Mouse (Mus musculus) urinary bladder, postnatal 4 days (tissue): ENCODE measurements around the gene Edrf1.
"Not testable (repeated sequence)": the region's sequence is repeated elsewhere in the genome, so short reads cannot be mapped to it uniquely, and the experiment has no call there.

Source experiments
- DNase-seq, 2 experiments: peaks; one replicate each; pipeline ENCODE4 v3.0.0; 2021 to 2022; ENCODE audit warnings: low spot score in 2 of 2

Gene Edrf1

GRCm38 (mm10) chr7:133645716-133646115 lies 8.4 kb downstream of the Edrf1 start:
- no peak for DNase-seq

GRCm38 (mm10) chr7:133662467-133662866 lies 25.1 kb downstream of the Edrf1 start:
- DNase-seq, result no peak

GRCm38 (mm10) chr7:133669071-133669470 lies 31.7 kb downstream of the Edrf1 start:
- no peak for DNase-seq

- no peak for DNase-seq
Measured at GRCm38 (mm10) chr7:133669946-133670345, 32.6 kb downstream of the Edrf1 start.

- DNase-seq, result no peak
Measured at GRCm38 (mm10) chr7:133670846-133671245, 33.5 kb downstream of the Edrf1 start.

- no peak for DNase-seq
Measured at GRCm38 (mm10) chr7:133676002-133676401, 38.7 kb downstream of the Edrf1 start.

- DNase-seq, result no peak
Measured at GRCm38 (mm10) chr7:133678716-133679115, 41.4 kb downstream of the Edrf1 start.

- no peak for DNase-seq
Measured at GRCm38 (mm10) chr7:133679439-133679838, 42.1 kb downstream of the Edrf1 start.

GRCm38 (mm10) chr7:133679961-133680360 lies 42.6 kb downstream of the Edrf1 start, which contains the start of gene Mmp21:
Gene Mmp21 (minus strand): TSS chr7:133680061.
- no peak for DNase-seq

GRCm38 (mm10) chr7:133683626-133684025 lies 46.3 kb downstream of the Edrf1 start:
- no peak for DNase-seq

- DNase-seq, result no peak
Measured at GRCm38 (mm10) chr7:133684110-133684509, 46.8 kb downstream of the Edrf1 start.

GRCm38 (mm10) chr7:133684701-133685100 lies 47.4 kb downstream of the Edrf1 start:
- DNase-seq, result no peak

- not testable (repeated sequence) for DNase-seq
Measured at GRCm38 (mm10) chr7:133685644-133686043, 48.3 kb downstream of the Edrf1 start.

GRCm38 (mm10) chr7:133698021-133698709 lies 60.8 kb downstream of the Edrf1 start:
- DNase-seq, result no peak

- no peak for DNase-seq
Measured at GRCm38 (mm10) chr7:133699885-133700284, 62.5 kb downstream of the Edrf1 start.

- no peak for DNase-seq
Measured at GRCm38 (mm10) chr7:133701366-133701765, 64.0 kb downstream of the Edrf1 start.

- DNase-seq, result no peak
Measured at GRCm38 (mm10) chr7:133702333-133702732, 65.0 kb downstream of the Edrf1 start.

- DNase-seq, result no peak
Measured at GRCm38 (mm10) chr7:133703906-133704305, 66.6 kb downstream of the Edrf1 start.

- no peak for DNase-seq
Measured at GRCm38 (mm10) chr7:133707301-133707700, 70.0 kb downstream of the Edrf1 start.

- no peak for DNase-seq
Measured at GRCm38 (mm10) chr7:133715387-133715786, 78.0 kb downstream of the Edrf1 start.

- no peak for DNase-seq
Measured at GRCm38 (mm10) chr7:133718580-133718979, 81.2 kb downstream of the Edrf1 start.

- no peak for DNase-seq
Measured at GRCm38 (mm10) chr7:133720616-133721015, 83.3 kb downstream of the Edrf1 start.
